Mouse (Mus musculus): Measurements from ENCODE around the gene Glrx5. TPM values are rescaled to one million over a fixed set of nuclear protein-coding genes. Genes with fewer than 3 reads are reported as not detected.

Glrx5 gene
- polyA plus RNA-seq, 2 experiments: 70.0 to 175 TPM

DNA sequence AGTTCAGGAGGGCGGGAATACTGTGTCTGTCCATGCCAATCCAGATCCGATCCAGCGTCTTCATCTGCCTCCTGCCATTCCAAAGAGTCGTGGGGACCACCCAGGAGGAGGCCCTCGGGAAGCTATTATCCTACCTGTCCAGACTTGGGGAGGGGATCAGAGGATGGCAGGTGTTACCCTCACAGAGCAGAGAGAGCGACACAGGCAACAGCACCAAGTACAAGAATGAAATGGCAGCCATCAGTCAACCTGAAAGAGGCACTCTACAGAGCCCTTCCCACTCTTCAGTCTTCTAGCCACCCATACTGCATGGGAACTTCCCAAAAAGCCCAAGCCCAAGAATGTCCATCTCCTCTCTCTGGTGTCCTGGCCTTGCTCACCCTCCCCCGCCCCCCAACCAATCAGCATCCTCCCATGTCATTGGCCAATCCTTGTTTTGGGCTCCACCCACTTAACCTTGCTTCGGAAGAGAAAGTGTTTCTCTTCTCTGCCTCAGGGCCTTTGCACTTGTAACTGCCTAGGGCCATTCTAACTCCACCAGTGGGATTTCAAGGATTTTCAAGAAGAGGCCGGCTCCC lies 22.2 kb upstream of the Glrx5 start:
- Histone ChIP-seq H3K36me3 (ENCODE audit: control insufficient read depth, insufficient read depth, low read length) (no peaks in the 10 kb centered on the region), H3K9ac (ENCODE audit: low read depth, low read length, severe bottlenecking) (peak overlapping the region; percentile 64; the same call in 1 of the 2 replicates), H3K4me2 (replicated peaks; ENCODE audit: low read depth, low read length, severe bottlenecking) (peak overlapping the region; percentile 98), H3K27me3 (ENCODE audit: control insufficient read depth, insufficient read depth, low read length) (peaks cover 13% of the 10 kb centered on the region), H3K4me1 (ENCODE audit: control insufficient read depth, insufficient read depth, low read length) (peaks cover 28% of the 10 kb centered on the region), H3K27ac (replicated peaks; ENCODE audit: low read depth, low read length) (no peak overlapping the region), H3K9me3 (ENCODE audit: control insufficient read depth, low read length) (no peaks in the 10 kb centered on the region), H3K4me3 (replicated peaks; ENCODE audit: low read length) (peak overlapping the region; percentile 62)
- peak; percentile 2; the same call in 1 of the 2 replicates for ATAC-seq (ENCODE audit: low FRiP score, low read depth)
- no peak for TF ChIP-seq POLR2A (IDR thresholded peaks at IDR 0.05; ENCODE audit: borderline replicate concordance, extremely low read depth, insufficient read depth, insufficient read length)
- no peak for DNase-seq (ENCODE audit: low spot score)
- 17% methylated on average over 9 of the region's 9 CpGs for WGBS

DNA sequence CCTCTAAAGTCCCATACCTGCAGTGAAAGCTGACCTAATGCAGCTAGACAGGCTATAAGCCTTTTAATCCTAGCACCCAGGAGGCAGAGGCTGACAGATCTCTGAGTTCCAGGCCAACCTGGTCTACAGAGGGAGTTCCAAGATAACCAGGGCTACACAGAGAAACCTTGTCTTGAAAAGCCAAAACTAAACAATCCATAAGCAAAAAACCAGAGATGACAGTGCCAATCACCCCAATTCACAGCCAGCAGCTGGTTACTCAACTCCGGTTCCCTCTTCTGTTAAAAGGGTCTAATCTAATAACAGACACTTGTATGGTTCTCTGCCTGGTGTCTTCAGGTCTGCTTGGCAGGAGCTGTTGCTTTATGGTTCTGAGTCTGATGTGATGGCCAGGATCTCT lies 20.9 kb upstream of the Glrx5 start:
- Histone ChIP-seq H3K9me3 (ENCODE audit: control insufficient read depth, low read length) (no peaks in the 10 kb centered on the region), H3K4me1 (ENCODE audit: control insufficient read depth, insufficient read depth, low read length) (peaks cover 32% of the 10 kb centered on the region), H3K9ac (ENCODE audit: low read depth, low read length, severe bottlenecking) (no peak overlapping the region), H3K27me3 (ENCODE audit: control insufficient read depth, insufficient read depth, low read length) (peaks cover 13% of the 10 kb centered on the region), H3K36me3 (ENCODE audit: control insufficient read depth, insufficient read depth, low read length) (no peaks in the 10 kb centered on the region), H3K4me2 (replicated peaks; ENCODE audit: low read depth, low read length, severe bottlenecking) (no peak overlapping the region), H3K27ac (replicated peaks; ENCODE audit: low read depth, low read length) (no peak overlapping the region), H3K4me3 (replicated peaks; ENCODE audit: low read length) (no peak overlapping the region)
- ATAC-seq (ENCODE audit: low FRiP score, low read depth) (no peak), DNase-seq (ENCODE audit: low spot score) (no peak)
- TF ChIP-seq POLR2A (IDR thresholded peaks at IDR 0.05; ENCODE audit: borderline replicate concordance, extremely low read depth, insufficient read depth, insufficient read length): no peak
- 85% methylated on average over 1 of the region's 1 CpGs for WGBS

GRCm38 (mm10) chr12:105012314-105012713 lies 20.2 kb upstream of the Glrx5 start:
- H3K27me3 ChIP-seq (ENCODE audit: control insufficient read depth, insufficient read depth, low read length): peaks cover 12% of the 10 kb centered on the region
- no peak for ATAC-seq (ENCODE audit: low FRiP score, low read depth)

GRCm38 (mm10) chr12:105013065-105013464 lies 19.4 kb upstream of the Glrx5 start:
- Histone ChIP-seq H3K4me1 (ENCODE audit: control insufficient read depth, insufficient read depth, low read length) (peaks cover 37% of the 10 kb centered on the region), H3K27me3 (ENCODE audit: control insufficient read depth, insufficient read depth, low read length) (peaks cover 5% of the 10 kb centered on the region; the same call in 1 of the 2 replicates), H3K36me3 (ENCODE audit: control insufficient read depth, insufficient read depth, low read length) (no peaks in the 10 kb centered on the region), H3K9ac (ENCODE audit: low read depth, low read length, severe bottlenecking) (0 out of 2 replicates have a peak overlapping the region, but pooled peaks have one; percentile 36), H3K27ac (replicated peaks; ENCODE audit: low read depth, low read length) (peak overlapping the region; percentile 61), H3K9me3 (ENCODE audit: control insufficient read depth, low read length) (no peaks in the 10 kb centered on the region), H3K4me3 (replicated peaks; ENCODE audit: low read length) (peak overlapping the region; percentile 7; the same call in 1 of the 2 replicates), H3K4me2 (replicated peaks; ENCODE audit: low read depth, low read length, severe bottlenecking) (peak overlapping the region; percentile 33)
- whole genome bisulfite sequencing: 20% methylated on average over 17 of the region's 17 CpGs
- ATAC-seq (ENCODE audit: low FRiP score, low read depth): no peak; the same call in 1 of the 2 replicates
- no peak for TF ChIP-seq POLR2A (IDR thresholded peaks at IDR 0.05; ENCODE audit: borderline replicate concordance, extremely low read depth, insufficient read depth, insufficient read length)
- DNase-seq (ENCODE audit: low spot score): peak; percentile 82

More at GRCm38 (mm10) chr12:105012314-105012713, 20.2 kb upstream of the Glrx5 start:
- Histone ChIP-seq H3K36me3 (ENCODE audit: control insufficient read depth, insufficient read depth, low read length) (no peaks in the 10 kb centered on the region), H3K9me3 (ENCODE audit: control insufficient read depth, low read length) (no peaks in the 10 kb centered on the region), H3K9ac (ENCODE audit: low read depth, low read length, severe bottlenecking) (no peak overlapping the region), H3K4me1 (ENCODE audit: control insufficient read depth, insufficient read depth, low read length) (peaks cover 37% of the 10 kb centered on the region), H3K4me3 (replicated peaks; ENCODE audit: low read length) (no peak overlapping the region), H3K4me2 (replicated peaks; ENCODE audit: low read depth, low read length, severe bottlenecking) (no peak overlapping the region), H3K27ac (replicated peaks; ENCODE audit: low read depth, low read length) (no peak overlapping the region; the same call in 1 of the 2 replicates)
- WGBS: 95% methylated on average over 4 of the region's 4 CpGs
- no peak for TF ChIP-seq POLR2A (IDR thresholded peaks at IDR 0.05; ENCODE audit: borderline replicate concordance, extremely low read depth, insufficient read depth, insufficient read length)
- DNase-seq (ENCODE audit: low spot score): no peak

DNA sequence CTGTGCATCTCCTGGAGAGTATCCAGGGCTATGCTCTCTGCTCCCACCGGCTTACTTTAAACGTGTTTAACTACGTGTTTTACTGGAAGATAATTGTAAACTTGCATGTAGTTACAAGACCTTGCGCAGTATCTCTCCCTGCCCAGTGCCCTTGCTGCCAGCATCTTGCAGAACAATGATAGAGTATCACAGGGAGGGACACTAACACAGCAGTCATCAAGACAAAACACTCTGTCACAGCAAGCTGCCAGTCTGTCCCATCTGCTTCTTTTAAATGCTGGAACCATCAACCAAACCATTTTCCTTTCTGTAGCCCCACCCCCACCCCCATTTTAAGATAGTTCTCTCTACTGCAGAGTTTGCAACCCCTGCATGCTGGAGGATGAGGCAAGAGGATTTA lies 16.3 kb upstream of the Glrx5 start:
- H3K27me3 ChIP-seq (ENCODE audit: control insufficient read depth, insufficient read depth, low read length): no peaks in the 10 kb centered on the region
- H3K9ac ChIP-seq (ENCODE audit: low read depth, low read length, severe bottlenecking): no peak overlapping the region
- no peaks in the 10 kb centered on the region for H3K9me3 ChIP-seq (ENCODE audit: control insufficient read depth, low read length)
- H3K36me3 ChIP-seq (ENCODE audit: control insufficient read depth, insufficient read depth, low read length): no peaks in the 10 kb centered on the region
- DNase-seq (ENCODE audit: low spot score) (no peak), ATAC-seq (ENCODE audit: low FRiP score, low read depth) (no peak)
- WGBS: 44% methylated on average over 4 of the region's 4 CpGs
- no peak for TF ChIP-seq POLR2A (IDR thresholded peaks at IDR 0.05; ENCODE audit: borderline replicate concordance, extremely low read depth, insufficient read depth, insufficient read length)
- peaks cover 15% of the 10 kb centered on the region for H3K4me1 ChIP-seq (ENCODE audit: control insufficient read depth, insufficient read depth, low read length)
- H3K4me2 ChIP-seq (replicated peaks; ENCODE audit: low read depth, low read length, severe bottlenecking): no peak overlapping the region
- no peak overlapping the region for H3K4me3 ChIP-seq (replicated peaks; ENCODE audit: low read length)
- no peak overlapping the region for H3K27ac ChIP-seq (replicated peaks; ENCODE audit: low read depth, low read length)
